7 mouse cellular contexts compared by ENCODE assay signal in genomic region chr9:41935373-41935971, GRCm38 (mm10).
DNase-seq lines count a peak whose midpoint lies in the region; ATAC-seq and TF ChIP-seq lines count a peak whose summit lies in the region.

No protein-coding gene starts in this region.

- no peaks in the 10 kb centered on the region for H3K36me3 ChIP-seq in intestine, postnatal 0 days (ENCODE audit: control insufficient read depth, insufficient read depth)
- no peaks in the 10 kb centered on the region for H3K36me3 ChIP-seq in liver, embryonic 12.5 days

- H3K4me1 ChIP-seq in intestine, postnatal 0 days (replicated peaks; ENCODE audit: control insufficient read depth, insufficient read depth, low read length), result peaks cover 4% of the 10 kb centered on the region; the same call in 1 of the 2 replicates
- H3K4me1 ChIP-seq in liver, embryonic 12.5 days, result no peaks in the 10 kb centered on the region
- peaks cover 11% of the 10 kb centered on the region for H3K4me1 ChIP-seq in olfactory bulb, adult 2 months (ENCODE audit: control insufficient read depth, insufficient read depth, low read length)

- H3K9me3 ChIP-seq in intestine, postnatal 0 days (ENCODE audit: control insufficient read depth), result no peaks in the 10 kb centered on the region
- H3K9me3 ChIP-seq in liver, embryonic 12.5 days (replicated peaks), result no peaks in the 10 kb centered on the region

- WGBS in intestine, postnatal 0 days, result 3% methylated on average over 21 of the region's 21 CpGs
- WGBS in liver, embryonic 12.5 days (ENCODE audit: insufficient replicate concordance), result 2% methylated on average over 21 of the region's 21 CpGs
- 3% methylated on average over 21 of the region's 21 CpGs for WGBS in olfactory bulb, adult 2 months

- ATAC-seq in frontal cortex, adult (ENCODE audit: low TSS enrichment), result peak; percentile 90
- ATAC-seq in intestine, postnatal 0 days, result peak; percentile 59
- peak; percentile 27; the same call in 1 of the 2 replicates for ATAC-seq in liver, embryonic 12.5 days
- no peak for ATAC-seq in monocyte, adult 5-6 weeks (replicated peaks; ENCODE audit: insufficient number of reproducible peaks, low FRiP score, low TSS enrichment, poor library complexity, severe bottlenecking)

- DNase-seq in CD4-positive, CD25-positive, alpha-beta regulatory T cell, adult 2 months (ENCODE audit: low read depth, low spot score), result peak; percentile 68
- peak; percentile 98 for DNase-seq in R1 (ENCODE audit: low read depth, low spot score)

- no peak for TF ChIP-seq POLR2A in olfactory bulb, adult 2 months (IDR thresholded peaks at IDR 0.05; ENCODE audit: insufficient read depth, low read depth, low read length)

- no peaks in the 10 kb centered on the region for H3K27me3 ChIP-seq in intestine, postnatal 0 days (replicated peaks; ENCODE audit: control insufficient read depth, insufficient read depth, low read length)
- peaks cover 14% of the 10 kb centered on the region for H3K27me3 ChIP-seq in liver, embryonic 12.5 days (replicated peaks)

- H3K9ac ChIP-seq in intestine, postnatal 0 days (ENCODE audit: low read depth, low read length), result no peak overlapping the region
- H3K9ac ChIP-seq in liver, embryonic 12.5 days, result no peak overlapping the region

- peak overlapping the region; percentile 80 for H3K4me2 ChIP-seq in intestine, postnatal 0 days (replicated peaks; ENCODE audit: low read depth)
- H3K4me2 ChIP-seq in liver, embryonic 12.5 days, result peak overlapping the region; percentile 55

- peak overlapping the region; percentile 31 for H3K4me3 ChIP-seq in intestine, postnatal 0 days (ENCODE audit: low read depth, low read length)
- peak overlapping the region; percentile 23; the same call in 1 of the 2 replicates for H3K4me3 ChIP-seq in liver, embryonic 12.5 days
- peak overlapping the region; percentile 33 for H3K4me3 ChIP-seq in olfactory bulb, adult 2 months (ENCODE audit: insufficient read depth, low read depth, low read length)

- no peak overlapping the region for H3K27ac ChIP-seq in intestine, postnatal 0 days (ENCODE audit: low read depth, low read length)
- H3K27ac ChIP-seq in liver, embryonic 12.5 days, result 0 out of 2 replicates have a peak overlapping the region, but pooled peaks have one; percentile 12
- no peak overlapping the region for H3K27ac ChIP-seq in olfactory bulb, adult 2 months (ENCODE audit: insufficient read depth, low read depth, low read length)

- no peak for TF ChIP-seq CTCF in intestine, postnatal 0 days (IDR thresholded peaks at IDR 0.05; ENCODE audit: low read depth)
- no peak for TF ChIP-seq CTCF in olfactory bulb, adult 2 months (IDR thresholded peaks at IDR 0.05; ENCODE audit: insufficient read depth, low read depth, low read length)
